In genomic region chr10:53399053-53399452, GRCm38 (mm10) we compare ENCODE assay signal across 10 mouse cellular contexts. TPM values are rescaled to one million over a fixed set of nuclear protein-coding genes. Genes with fewer than 3 reads are reported as not detected.
DNase-seq lines count a peak whose midpoint lies in the region; ATAC-seq and TF ChIP-seq lines count a peak whose summit lies in the region.
"Had no signal": no experiment of that assay in that cellular context is flagged by ENCODE, and none has a peak within 500 bp of the region (broad histone marks: within the 10 kb centered on the region; RNA-seq: fewer than 3 reads in every experiment).

No protein-coding gene starts in this region.

- H3K4me3 ChIP-seq in heart, embryonic 13.5 days, result no peak overlapping the region
- H3K4me3 ChIP-seq in liver, postnatal 0 days (ENCODE audit: low read depth, low read length), result no peak overlapping the region
- H3K4me3 ChIP-seq in embryonic facial prominence, embryonic 13.5 days, result no peak overlapping the region
- no peak overlapping the region for H3K4me3 ChIP-seq in limb, embryonic 14.5 days (replicated peaks; ENCODE audit: low read length)

- no peak for TF ChIP-seq EP300 in liver, postnatal 0 days (IDR thresholded peaks at IDR 0.05; ENCODE audit: low read depth)

- no peak for TF ChIP-seq POLR2A in limb, embryonic 14.5 days (IDR thresholded peaks at IDR 0.05; ENCODE audit: borderline replicate concordance, extremely low read depth, insufficient read depth, insufficient read length)

- no peaks in the 10 kb centered on the region for H3K36me3 ChIP-seq in heart, embryonic 13.5 days
- no peaks in the 10 kb centered on the region for H3K36me3 ChIP-seq in liver, postnatal 0 days (replicated peaks; ENCODE audit: insufficient read depth, low read length)
- no peaks in the 10 kb centered on the region for H3K36me3 ChIP-seq in embryonic facial prominence, embryonic 13.5 days
- H3K36me3 ChIP-seq in limb, embryonic 14.5 days (ENCODE audit: control insufficient read depth, insufficient read depth, low read length), result no peaks in the 10 kb centered on the region
- H3K36me3 ChIP-seq: midbrain, embryonic 13.5 days had no signal

- no peaks in the 10 kb centered on the region for H3K9me3 ChIP-seq in heart, embryonic 13.5 days
- H3K9me3 ChIP-seq in liver, postnatal 0 days (ENCODE audit: low read length), result no peaks in the 10 kb centered on the region
- no peaks in the 10 kb centered on the region for H3K9me3 ChIP-seq in embryonic facial prominence, embryonic 13.5 days
- no peaks in the 10 kb centered on the region for H3K9me3 ChIP-seq in limb, embryonic 14.5 days (ENCODE audit: control insufficient read depth, low read length)
- H3K9me3 ChIP-seq: midbrain, embryonic 13.5 days had no signal

- 51% methylated on average over 3 of the region's 3 CpGs for WGBS in heart, embryonic 13.5 days
- WGBS in liver, postnatal 0 days (ENCODE audit: insufficient replicate concordance), result 50% methylated on average over 3 of the region's 3 CpGs
- 23% methylated on average over 3 of the region's 3 CpGs for WGBS in embryonic facial prominence, embryonic 13.5 days
- WGBS in limb, embryonic 14.5 days, result 37% methylated on average over 3 of the region's 3 CpGs

- no peak for TF ChIP-seq CTCF in liver, postnatal 0 days (IDR thresholded peaks at IDR 0.05; ENCODE audit: low read depth)

- 0 out of 2 replicates have a peak overlapping the region, but pooled peaks have one; percentile 32 for H3K27ac ChIP-seq in heart, embryonic 13.5 days (replicated peaks)
- no peak overlapping the region; the same call in 1 of the 2 replicates for H3K27ac ChIP-seq in liver, postnatal 0 days (ENCODE audit: low read depth)
- H3K27ac ChIP-seq in embryonic facial prominence, embryonic 13.5 days, result peak overlapping the region; percentile 82
- H3K27ac ChIP-seq in limb, embryonic 14.5 days (replicated peaks; ENCODE audit: low read depth, low read length), result peak overlapping the region; percentile 82
- H3K27ac ChIP-seq: midbrain, embryonic 13.5 days had no signal

- peaks cover 27% of the 10 kb centered on the region for H3K4me1 ChIP-seq in heart, embryonic 13.5 days
- peaks cover 8% of the 10 kb centered on the region for H3K4me1 ChIP-seq in liver, postnatal 0 days (ENCODE audit: insufficient read depth)
- H3K4me1 ChIP-seq in embryonic facial prominence, embryonic 13.5 days, result peaks cover 32% of the 10 kb centered on the region
- H3K4me1 ChIP-seq in limb, embryonic 14.5 days (ENCODE audit: control insufficient read depth, insufficient read depth, low read length), result peaks cover 17% of the 10 kb centered on the region

- no peak overlapping the region for H3K9ac ChIP-seq in heart, embryonic 13.5 days
- no peak overlapping the region for H3K9ac ChIP-seq in liver, postnatal 0 days (replicated peaks)
- H3K9ac ChIP-seq in embryonic facial prominence, embryonic 13.5 days, result no peak overlapping the region
- no peak overlapping the region for H3K9ac ChIP-seq in limb, embryonic 14.5 days (ENCODE audit: low read depth, low read length, severe bottlenecking)

- no peak for ATAC-seq in heart, embryonic 13.5 days (ENCODE audit: extremely low read depth, insufficient number of reproducible peaks, low FRiP score, low TSS enrichment)
- no peak for ATAC-seq in liver, postnatal 0 days
- ATAC-seq in embryonic facial prominence, embryonic 13.5 days (ENCODE audit: insufficient number of reproducible peaks, insufficient read depth, low FRiP score, low TSS enrichment, low read depth), result 0 out of 2 replicates have a peak, but pooled peaks have one; percentile 28
- peak; percentile 39 for ATAC-seq in limb, embryonic 14.5 days (ENCODE audit: low FRiP score, low read depth)
- no peak for ATAC-seq in granulocyte monocyte progenitor cell, adult 5-6 weeks (replicated peaks; ENCODE audit: poor library complexity, severe bottlenecking)

- DNase-seq in heart, adult 9 months (ENCODE audit: low spot score in 2 of 2), result no peak
- no peak for DNase-seq in liver, postnatal 0 days
- DNase-seq in liver, result no peak
- DNase-seq in limb, embryonic 14.5 days (ENCODE audit: low spot score), result no peak
- DNase-seq in thymus, postnatal 4 days, result no peak
- DNase-seq: kidney, adult 9 months had no signal

- no peaks in the 10 kb centered on the region for H3K27me3 ChIP-seq in heart, embryonic 13.5 days (replicated peaks)
- H3K27me3 ChIP-seq in liver, postnatal 0 days (ENCODE audit: insufficient read depth, low read length), result no peaks in the 10 kb centered on the region
- no peaks in the 10 kb centered on the region for H3K27me3 ChIP-seq in embryonic facial prominence, embryonic 13.5 days
- no peaks in the 10 kb centered on the region for H3K27me3 ChIP-seq in limb, embryonic 14.5 days (ENCODE audit: control insufficient read depth, insufficient read depth, low read length)
- H3K27me3 ChIP-seq: midbrain, embryonic 13.5 days had no signal

- peak overlapping the region; percentile 59; the same call in 1 of the 2 replicates for H3K4me2 ChIP-seq in heart, embryonic 13.5 days
- peak overlapping the region; percentile 61 for H3K4me2 ChIP-seq in liver, postnatal 0 days (ENCODE audit: low read depth, low read length)
- peak overlapping the region; percentile 53 for H3K4me2 ChIP-seq in embryonic facial prominence, embryonic 13.5 days
- peak overlapping the region; percentile 52 for H3K4me2 ChIP-seq in limb, embryonic 14.5 days (replicated peaks; ENCODE audit: low read depth, low read length, severe bottlenecking)

RNA-seq across cellular contexts. Expression of gene Cep85l, which starts 19.3 kb away (rescaled TPM):
- 3.1 and 3.6 TPM in 2 replicates for polyA plus RNA-seq in heart, embryonic 13.5 days (2015; fragmentation: Nextera tagmentation; extraction: Ambion mirVana)
- polyA plus RNA-seq in liver, postnatal 0 days (2015; fragmentation: Nextera tagmentation; extraction: Ambion mirVana), result 2.5 and 5.4 TPM in 2 replicates
- polyA plus RNA-seq in embryonic facial prominence, embryonic 13.5 days (2015; fragmentation: Nextera tagmentation; extraction: Ambion mirVana), result 6.5 and 7.2 TPM in 2 replicates
- 8.1 and 9.2 TPM in 2 replicates for polyA plus RNA-seq in limb, embryonic 14.5 days (2012; rRNA removed)
- polyA plus RNA-seq in limb, embryonic 14.5 days (2014; fragmentation: Nextera tagmentation; extraction: Ambion mirVana), result 9.8 and 9.9 TPM in 2 replicates
- 34.6 and 35.7 TPM in 2 replicates for total RNA-seq in granulocyte monocyte progenitor cell, adult 5-6 weeks (2014; fragmentation: Nextera tagmentation)
- total RNA-seq in granulocyte monocyte progenitor cell, adult 5-6 weeks (2017), result 39.8 and 44.6 TPM in 2 replicates

Comparison
In these comparisons a context has a peak if more than half of its experiments do, and no peak if none do; other contexts are left out.
1. ATAC-seq: peak in embryonic facial prominence, embryonic 13.5 days (single experiment) and limb, embryonic 14.5 days (single experiment); none in heart, embryonic 13.5 days (single experiment), liver, postnatal 0 days (single experiment) and granulocyte monocyte progenitor cell, adult 5-6 weeks (single experiment).
2. Peak in every context shown above with its lines, with median percentiles within 50 percentile points of each other: H3K4me2 ChIP-seq.